Mouse (Mus musculus): ENCODE data around the gene Prx.

Gene Prx

DNA sequence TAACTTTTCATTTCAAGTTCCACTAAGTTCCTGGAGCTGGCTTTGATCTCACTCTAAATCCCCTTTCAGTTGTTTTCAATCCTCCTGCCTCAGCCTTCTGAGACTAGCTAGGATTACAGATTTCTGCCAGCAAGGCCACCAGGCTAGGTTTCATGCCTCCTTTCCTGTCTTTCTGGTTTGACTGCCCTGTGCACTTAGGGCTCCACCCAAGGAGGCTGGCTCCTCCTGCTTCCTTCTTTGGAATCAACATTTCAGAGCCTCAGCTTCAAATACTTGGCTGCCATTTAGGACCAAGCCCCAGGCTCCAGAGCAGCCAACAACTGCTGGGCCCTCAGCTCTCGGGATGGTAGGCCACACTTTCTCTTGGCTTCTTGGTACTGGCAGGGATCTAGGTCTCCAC is 21.5 kb downstream of the Prx start:
- DNase-seq (ENCODE audit: low spot score in 2 of 2): no peak

DNA sequence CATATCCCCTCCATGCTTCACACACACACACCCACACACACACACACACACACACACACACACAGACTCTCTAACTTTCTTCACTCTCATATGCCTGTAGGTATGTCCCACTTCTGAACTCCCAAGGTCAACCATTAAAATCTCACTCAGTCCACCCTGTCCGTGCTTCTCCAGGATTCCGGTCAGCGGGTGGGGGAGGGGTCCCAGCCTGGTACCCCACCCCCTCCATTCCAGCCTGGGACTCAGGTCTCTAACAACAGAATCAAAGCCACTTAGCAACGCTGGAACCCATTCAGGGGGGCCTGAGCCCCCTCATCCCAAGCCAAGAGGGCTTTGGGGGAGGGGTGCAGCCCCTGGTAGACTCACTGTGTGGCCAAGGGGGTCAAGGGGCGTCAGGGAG is 23.8 kb downstream of the Prx start, which contains the start of gene Hipk4:
Hipk4 (plus strand) TSS at position 301 of the 400 bp plus-strand sequence.
- no peak for DNase-seq (ENCODE audit: low spot score in 2 of 2)

DNA sequence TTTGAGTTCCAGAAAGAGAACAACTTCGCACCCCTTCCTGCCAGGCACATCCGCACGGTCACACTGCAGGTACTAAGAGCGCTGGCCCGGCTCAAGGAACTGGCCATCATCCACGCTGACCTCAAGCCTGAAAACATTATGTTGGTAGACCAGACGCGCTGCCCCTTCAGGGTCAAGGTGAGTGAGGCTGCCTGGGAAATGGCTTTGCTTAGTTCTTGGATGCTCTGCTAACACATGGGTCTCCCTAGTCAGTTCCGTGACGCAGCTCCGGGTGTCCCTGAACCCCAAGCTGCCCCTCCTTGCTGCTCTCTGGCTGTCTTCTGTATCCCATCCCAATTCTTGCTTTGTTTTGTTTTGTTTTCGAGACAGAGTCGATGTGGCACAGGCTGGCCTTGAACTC is 24.7 kb downstream of the Prx start:
- no peak for DNase-seq (ENCODE audit: low spot score in 2 of 2)

DNA sequence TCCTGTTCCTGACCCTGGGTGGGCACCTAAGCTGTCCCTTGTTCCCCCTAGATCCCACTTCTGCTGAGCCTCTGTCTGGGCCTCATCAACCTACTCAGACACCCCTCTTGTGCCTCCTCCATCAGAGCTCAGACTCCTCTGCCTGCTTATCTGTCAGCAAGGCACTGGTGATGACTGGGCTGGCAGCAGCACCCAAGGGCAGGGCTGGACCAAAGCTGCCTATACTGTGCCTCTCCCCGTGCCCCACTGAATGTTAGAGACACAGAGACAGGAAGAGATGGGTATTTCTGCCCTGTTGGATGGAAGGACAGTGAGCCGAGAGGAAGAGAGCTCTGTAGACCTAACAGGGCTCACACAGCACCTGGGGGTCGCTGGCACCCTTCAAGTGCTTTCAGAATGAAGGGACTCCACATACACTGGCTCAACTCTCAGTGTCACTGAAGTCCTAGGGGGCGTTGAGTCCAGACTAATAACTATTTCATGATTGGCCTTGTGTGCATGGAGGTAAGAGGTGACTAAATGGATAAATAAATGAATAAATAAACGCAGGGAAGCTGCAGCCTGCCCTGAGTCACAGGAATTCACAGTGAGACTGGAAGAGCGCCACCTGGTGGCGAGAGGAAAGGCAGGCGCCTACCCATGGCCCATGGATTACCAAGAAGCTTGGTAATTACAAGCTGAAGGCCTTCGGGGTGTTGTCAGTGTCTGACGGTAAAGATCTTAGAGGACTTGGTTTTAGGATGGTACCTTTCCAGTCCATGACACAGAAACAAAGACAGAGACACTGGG is 27.1 kb downstream of the Prx start:
- peak; percentile 80 to 85 for DNase-seq (ENCODE audit: low spot score in 2 of 2)

DNA sequence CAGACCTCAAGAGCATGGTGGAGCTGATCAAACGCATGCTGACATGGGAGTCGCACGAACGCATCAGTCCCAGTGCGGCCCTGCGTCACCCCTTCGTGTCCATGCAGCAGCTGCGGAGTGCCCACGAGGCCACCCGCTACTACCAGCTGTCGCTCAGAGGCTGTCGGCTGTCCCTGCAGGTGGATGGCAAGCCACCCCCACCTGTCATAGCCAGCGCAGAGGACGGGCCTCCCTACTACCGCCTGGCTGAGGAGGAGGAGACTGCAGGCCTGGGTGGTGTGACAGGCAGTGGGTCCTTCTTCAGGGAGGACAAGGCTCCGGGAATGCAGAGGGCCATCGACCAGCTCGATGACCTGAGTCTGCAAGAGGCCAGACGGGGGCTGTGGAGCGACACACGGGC is 29.9 kb downstream of the Prx start:
- peak in 1 of 2 experiments; percentile 40 for DNase-seq (ENCODE audit: low spot score in 2 of 2)

DNA sequence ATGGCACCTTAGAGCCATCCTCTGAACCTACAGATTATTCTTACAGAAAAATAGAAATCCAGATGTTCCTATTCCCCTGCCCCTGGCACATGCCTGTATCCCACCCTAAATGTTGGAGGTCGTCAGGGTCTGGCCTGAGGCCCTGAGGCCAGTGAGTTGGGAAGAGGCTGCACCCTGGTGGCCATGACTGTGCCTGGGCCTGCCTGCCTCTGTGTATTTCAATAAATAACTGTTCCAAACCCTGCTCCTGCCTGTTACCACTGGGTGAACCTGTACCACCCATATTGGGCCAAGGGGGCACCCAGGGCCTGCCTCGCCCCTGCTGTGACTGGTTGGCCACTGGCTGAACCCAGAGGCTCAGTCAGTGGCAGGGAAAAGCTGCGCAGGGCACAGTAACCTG is 31.8 kb downstream of the Prx start:
- no peak for DNase-seq (ENCODE audit: low spot score in 2 of 2)

DNA sequence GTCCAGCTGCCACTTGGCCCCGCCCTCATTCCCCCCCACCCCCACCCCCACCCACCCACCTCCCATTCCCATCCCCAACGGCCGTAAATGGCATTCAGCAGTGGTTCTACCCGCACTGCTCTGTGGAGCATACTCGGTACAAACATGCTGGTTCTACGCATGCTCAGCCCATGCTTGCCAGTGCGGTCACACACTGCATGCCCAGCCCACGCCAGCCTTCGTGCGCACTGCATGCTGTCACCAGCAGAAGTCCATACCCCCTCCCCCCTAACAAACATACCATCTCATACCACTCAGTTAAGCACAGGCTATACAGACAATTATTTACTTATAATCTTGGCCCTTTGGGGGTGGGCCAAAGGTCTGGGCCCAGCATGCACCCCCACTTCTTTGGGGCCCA is 32.6 kb downstream of the Prx start:
- DNase-seq (ENCODE audit: low spot score in 2 of 2): peak; percentile 52 to 59

DNA sequence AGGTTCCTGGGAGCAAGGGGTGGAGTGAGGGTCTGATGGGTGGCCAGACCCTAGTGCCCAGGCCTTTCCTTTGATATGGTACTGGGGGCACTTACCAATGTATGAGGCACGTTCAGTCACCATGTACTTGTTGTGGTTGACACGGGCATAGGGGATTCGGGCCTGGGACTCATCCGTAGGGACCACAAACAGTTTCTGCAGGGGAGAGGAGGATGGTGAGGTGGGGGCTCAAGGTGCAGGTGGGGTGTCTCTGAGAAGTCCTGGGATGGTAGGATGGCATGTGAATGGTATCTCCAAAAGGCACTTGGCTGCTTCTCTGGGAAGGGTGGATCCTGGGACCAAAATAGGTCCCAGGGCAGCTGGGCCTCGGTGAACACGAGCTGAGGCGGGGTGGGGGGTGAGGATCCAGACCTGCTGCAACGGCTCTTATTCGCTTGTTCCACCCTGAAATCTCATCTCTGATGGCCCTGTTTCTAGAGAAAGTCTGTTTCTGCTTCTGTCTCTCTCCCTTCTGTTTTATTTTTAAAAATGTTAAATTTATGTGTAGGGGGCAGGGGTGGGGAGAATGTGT is 33.4 kb downstream of the Prx start:
- DNase-seq (ENCODE audit: low spot score in 2 of 2): no peak

DNA sequence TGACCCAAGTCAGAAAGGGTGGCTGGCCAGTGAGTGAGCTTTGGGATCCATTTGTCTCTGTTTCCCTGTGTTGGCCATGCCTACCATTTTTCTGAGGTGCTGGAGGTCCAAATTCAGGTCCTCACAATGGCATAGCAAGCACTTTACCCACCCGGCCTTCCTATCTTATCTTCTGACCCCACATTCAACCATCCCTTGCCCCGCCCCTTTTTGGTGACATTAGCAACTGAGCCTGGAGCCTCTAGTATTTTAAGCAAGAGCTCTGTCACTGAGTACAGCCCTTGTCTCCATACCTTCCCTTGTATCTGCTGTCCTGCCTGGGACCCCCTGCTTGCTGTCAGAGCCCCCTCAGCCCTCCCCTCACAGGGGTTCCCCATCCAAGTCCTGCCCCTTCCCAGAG is 36.3 kb downstream of the Prx start:
- no peak for DNase-seq (ENCODE audit: low spot score in 2 of 2)

DNA sequence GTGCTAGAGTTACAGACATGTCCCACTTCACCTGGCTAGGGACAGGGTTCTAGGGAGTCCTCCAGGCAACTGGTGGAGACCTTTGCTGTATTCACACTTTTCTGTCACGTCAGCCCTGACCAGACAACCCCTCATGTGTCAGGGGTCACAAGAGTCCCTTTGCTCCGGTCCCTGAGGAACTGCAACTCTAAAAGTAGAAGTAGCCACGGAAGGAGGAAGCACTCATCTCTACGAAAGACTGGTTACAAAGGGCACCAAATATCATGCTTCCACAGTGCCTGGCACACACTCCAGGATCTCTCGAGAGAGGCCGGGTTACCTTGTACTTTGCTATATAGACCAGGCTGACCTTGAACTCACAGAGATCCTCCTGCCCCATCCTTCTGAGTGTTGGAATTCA is 37.5 kb downstream of the Prx start:
- no peak for DNase-seq (ENCODE audit: low spot score in 2 of 2)

DNA sequence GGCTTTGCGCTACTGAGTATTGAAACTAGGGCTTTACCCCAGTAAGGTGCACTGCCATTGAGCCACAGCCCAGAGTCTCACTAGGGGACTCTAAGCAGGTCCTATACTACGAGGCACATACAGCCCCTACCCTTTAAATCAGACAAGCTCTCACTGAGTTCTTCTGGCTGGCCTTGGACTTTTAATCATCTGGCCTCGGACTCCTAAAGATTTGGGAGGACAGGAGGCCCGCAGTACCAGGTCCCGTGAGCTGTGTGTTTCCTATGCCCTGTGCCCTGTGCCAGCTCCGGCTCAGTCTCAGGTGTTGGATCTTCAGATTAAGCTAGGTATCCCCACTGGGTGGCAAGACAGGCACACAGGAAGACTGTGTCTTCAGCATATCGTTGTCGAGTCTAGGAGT is 38.9 kb downstream of the Prx start:
- DNase-seq (ENCODE audit: low spot score in 2 of 2): no peak

DNA sequence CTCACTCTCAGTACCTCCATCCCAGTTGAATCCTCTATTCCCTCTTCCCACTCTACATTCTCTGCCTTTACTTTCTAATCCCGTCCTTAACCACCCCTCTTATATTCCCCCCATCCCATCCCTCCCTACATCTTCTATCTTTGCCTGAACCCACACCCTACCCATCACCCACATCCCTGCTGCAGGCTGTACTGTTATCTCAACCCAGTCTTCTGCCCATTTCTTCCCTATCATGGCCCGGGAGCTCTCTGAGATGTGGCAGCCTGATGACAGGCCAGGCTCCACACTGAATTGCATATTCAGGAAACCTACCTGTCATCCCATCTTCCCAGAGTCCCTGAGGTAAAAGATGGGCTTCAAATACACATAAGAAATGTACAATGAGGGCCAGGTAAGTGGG is 39.7 kb downstream of the Prx start:
- no peak for DNase-seq (ENCODE audit: low spot score in 2 of 2)

DNA sequence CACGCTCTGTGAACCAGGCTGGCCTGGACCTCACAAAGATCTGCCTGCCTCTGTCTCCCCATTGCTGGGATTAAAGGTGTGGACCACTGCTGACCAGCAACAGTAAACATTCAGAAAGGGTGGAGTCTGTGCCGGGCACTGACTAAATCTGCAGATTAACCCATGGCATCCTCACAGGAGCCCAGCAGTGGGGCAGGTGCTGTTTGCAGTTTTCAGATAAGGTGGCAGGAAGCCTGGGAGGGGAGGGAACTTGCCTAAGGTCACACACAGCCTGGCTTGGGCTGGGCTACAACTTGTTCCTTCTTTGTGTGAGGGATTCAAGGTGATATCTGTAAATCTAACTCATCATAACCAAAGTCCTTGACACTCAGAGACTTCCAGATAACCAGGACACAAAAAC is 41.4 kb downstream of the Prx start:
- no peak for DNase-seq (ENCODE audit: low spot score in 2 of 2)

DNA sequence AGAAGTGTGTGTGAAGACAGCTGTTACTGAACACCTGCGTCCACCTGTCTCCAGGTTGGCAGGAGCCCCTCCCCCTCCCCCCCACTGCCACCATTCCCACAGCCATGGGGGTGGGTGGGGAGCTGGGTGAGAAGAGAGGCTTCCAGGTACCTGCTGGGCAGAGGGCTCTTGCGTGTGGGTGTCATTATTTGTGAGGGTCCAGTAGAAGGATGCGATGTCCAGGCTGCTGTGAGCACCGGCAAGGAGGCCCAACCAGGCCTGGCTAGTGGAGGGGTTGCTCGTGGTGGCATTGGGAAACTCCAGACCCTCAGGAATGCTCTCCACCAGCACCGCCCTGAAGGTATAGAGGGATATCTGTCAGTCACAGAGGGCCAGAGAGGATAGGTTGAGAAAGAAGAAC is 41.8 kb downstream of the Prx start:
- DNase-seq (ENCODE audit: low spot score in 2 of 2): no peak

DNA sequence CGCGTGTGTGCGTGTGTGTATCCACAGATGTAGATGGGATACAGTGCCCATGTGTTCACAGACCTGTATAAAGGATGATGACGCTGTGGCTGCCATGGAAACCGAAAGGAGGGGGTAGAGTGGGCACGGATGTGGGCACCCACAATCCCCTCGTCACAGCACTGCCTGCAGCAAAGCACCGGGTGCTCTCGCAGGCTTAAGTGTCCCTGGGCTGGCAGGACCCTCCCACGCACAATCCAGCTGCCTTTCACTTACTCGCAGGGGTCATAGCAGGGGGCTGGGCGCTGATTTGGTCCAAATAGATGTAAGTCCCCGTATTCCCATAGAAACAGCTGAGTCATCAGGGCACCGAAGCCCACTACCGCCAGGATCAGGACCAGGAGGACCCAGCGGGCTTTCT is 42.3 kb downstream of the Prx start:
- DNase-seq (ENCODE audit: low spot score in 2 of 2): peak; percentile 92 to 97

DNA sequence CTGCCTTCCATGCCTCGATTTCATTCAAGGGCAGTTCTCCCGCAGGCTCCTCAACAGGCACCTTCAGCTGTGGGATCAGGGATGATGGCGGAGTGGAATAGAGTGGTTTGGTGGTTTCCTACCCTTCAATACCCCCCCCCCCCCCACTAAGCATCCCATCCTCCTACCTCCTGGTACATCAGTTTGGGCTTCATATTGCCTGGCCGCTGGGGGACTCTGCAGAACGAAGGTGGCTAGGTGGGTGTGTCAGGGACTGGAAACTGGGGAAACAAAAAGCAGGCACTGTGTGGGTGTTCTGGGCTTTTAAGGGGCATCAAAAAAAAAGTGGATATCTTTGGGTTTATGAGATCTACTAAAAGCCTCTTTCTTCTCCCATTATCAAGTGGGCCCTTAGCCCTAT is 42.8 kb downstream of the Prx start:
- DNase-seq (ENCODE audit: low spot score in 2 of 2): no peak

DNA sequence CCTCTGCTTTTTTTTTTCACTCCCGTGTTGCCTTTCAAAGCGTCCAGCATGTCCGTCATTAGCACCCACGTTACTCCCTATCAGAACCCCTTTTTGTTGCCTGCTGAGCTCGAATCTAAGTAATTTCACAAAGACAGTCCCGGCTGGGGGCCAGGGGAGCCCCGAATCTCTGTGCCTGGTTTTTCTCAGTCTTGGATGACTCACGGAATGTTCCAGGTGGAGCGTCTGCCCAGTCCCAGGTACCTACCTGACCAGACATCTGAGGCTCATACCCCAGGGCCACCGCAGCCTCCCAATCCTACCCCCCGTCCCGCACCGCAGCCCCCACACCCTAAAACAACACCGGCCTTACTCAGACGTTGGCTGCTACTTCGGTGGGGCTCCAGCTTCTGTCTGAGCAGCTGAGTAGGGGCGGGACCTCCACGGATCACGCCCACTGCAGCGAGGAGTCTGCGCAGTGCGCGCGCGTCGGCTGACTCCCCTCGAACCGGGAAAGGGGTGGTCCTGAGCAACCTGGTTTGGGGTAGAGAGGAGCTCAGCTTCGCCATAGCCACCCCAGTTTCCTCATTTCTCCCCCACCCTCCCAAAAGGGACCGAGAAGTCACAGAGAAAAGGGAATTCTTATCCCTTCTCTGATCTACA is 43.4 kb downstream of the Prx start:
- peak; percentile 90 to 91 for DNase-seq (ENCODE audit: low spot score in 2 of 2)

DNA sequence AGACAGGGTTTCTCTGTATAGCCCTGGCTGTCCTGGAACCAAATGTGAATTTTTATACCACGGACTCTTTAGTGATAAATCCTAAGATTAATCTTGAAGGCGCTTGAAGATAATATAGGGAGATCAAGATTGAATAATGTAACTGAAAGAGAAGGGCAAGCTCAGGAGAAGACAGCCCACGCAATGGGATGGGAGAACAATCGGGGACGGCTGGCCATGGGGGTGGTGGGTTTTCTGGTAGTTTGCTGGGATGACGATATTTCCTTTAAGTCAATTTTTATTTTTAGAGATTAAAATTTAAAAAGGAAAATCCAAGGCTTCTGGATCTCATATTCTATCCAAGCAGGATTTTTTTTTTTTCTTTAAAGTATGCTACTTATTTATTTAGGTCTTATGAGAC is 43.9 kb downstream of the Prx start:
- no peak for DNase-seq (ENCODE audit: low spot score in 2 of 2)

DNA sequence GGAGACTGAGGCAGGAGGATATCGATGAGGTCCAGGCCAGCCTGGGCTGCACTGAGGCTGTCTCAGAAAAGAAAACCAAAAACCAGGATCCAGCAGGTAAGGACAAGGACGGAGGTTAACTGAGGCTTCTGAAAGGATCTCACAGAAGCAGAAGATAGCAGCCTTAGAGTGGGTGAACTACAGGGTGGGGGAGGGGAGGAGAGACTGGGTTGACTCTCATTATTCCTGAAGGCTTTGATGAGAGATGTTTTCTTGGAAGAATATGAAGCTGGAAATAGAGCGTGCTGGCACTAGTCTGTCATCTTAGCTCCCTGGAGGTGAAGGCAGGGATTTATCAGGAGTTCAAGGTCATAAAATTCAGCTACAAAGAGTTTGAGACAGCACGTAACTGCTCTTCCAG is 44.7 kb downstream of the Prx start:
- no peak for DNase-seq (ENCODE audit: low spot score in 2 of 2)

DNA sequence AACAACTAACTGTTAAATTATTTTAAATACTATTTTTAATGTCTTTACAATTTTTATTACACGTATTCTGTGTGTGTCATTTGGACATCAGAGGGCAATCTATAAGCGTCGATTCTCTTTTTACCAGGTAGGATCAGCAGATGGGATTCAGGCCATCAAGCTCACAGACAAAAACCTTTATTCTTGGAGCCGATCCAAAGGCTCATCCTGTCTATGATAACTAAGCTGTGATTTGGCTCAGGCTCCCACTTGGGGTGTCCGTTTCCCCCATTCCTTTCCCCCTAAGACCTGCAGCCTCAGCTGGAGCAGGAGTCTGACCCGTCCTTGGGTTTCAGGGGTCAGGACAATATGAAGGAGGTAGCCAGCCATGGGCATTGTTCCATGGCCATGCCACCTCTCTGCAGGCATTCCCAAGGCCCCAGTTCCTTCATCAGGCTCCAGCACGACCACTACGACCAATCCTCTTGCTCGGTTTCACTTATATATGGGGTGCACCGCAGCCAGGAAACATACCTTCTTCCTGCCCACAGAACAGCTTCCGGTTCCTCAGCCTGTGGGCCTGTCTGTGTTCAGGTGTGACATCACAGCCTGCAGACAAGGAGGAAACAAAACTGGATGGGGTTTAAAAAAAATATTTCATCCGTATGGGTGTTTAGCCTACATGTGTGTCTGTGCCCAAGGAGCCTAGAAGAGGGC is 45.7 kb downstream of the Prx start:
- no peak for DNase-seq (ENCODE audit: low spot score in 2 of 2)

DNA sequence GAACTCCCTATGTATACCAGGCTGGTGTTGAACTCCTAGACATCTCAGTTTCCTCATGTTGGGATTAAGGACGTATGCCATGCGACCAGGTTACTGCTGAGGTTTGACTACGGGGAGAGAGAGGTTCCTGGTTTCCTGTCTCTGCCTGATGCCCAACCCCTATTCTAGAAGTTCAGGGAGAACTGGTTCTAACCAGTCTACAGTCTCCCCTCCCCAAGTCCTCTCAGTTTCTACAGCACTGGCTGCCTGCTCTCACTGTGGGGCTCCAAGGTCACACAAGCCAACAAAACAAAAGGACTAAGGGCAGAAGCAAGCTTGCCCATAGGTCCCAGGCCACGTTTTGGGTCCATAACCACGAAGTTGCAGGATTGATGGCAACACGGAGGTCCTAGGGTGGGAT is 50.5 kb downstream of the Prx start:
- no peak for DNase-seq (ENCODE audit: low spot score in 2 of 2)

DNA sequence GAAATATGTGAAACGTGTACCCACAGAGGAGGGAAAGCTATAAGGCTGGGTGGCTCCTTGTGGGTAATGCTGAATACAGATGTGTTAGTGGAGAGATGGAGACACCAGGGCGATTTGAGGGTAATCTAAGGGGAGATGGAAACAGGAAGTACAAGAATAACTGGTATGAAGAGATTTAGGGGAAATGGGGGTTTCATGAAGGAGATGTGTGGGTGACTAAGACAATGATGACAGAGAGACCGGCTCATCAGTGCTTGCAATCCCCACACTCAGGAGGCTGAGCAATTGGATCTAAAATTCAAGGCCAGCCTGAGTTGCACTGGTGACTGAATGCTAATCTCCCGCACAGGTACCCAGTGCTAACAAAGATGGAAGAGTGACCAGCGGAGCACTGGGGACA is 52.9 kb downstream of the Prx start:
- no peak for DNase-seq (ENCODE audit: low spot score in 2 of 2)
